Mouse (Mus musculus) hindbrain, embryonic 11.5 days (tissue): ENCODE results near the gene Hephl1. TPM values are rescaled to one million over a fixed set of nuclear protein-coding genes. Genes with fewer than 3 reads are reported as not detected.

Experiments used
- ATAC-seq: fragments of 200-750 bp; cut with Nextera tagmentation; 2 replicates; pipeline ENCODE4 v1.8.0; 2017; ENCODE audit warnings: mild to moderate bottlenecking, moderate TSS enrichment, moderate library complexity; ENCODE audit not compliant: low FRiP score
- DNase-seq: peaks from one replicate; pipeline ENCODE4 v3.0.0-alpha.2; 2015; ENCODE audit warnings: low spot score
- H3K27ac ChIP-seq: fragments of 300-500 bp; sonication (generic); 2 replicates; pipeline ENCODE4 v1.5.1; 2014; ENCODE audit warnings: mild to moderate bottlenecking, low read depth, low read length
- H3K27me3 ChIP-seq: fragments of 300-500 bp; sonication (generic); 2 replicates; pipeline ENCODE4 v1.6.1; 2014; ENCODE audit warnings: mild to moderate bottlenecking, low read length, moderate library complexity, mixed read lengths; ENCODE audit not compliant: control insufficient read depth, insufficient read depth
- H3K36me3 ChIP-seq: fragments of 300-500 bp; sonication (generic); 2 replicates; pipeline ENCODE4 v1.6.1; 2014; ENCODE audit warnings: mild to moderate bottlenecking, low read length, moderate library complexity, mixed read lengths; ENCODE audit not compliant: control insufficient read depth, insufficient read depth
- H3K4me1 ChIP-seq: fragments of 300-500 bp; sonication (generic); replicated peaks from 2 replicates; pipeline ENCODE4 v1.6.1; 2014; ENCODE audit warnings: low read length, mixed read lengths; ENCODE audit not compliant: control insufficient read depth, insufficient read depth
- H3K4me2 ChIP-seq: fragments of 300-500 bp; sonication (generic); replicated peaks from 2 replicates; pipeline ENCODE4 v1.6.1; 2014; ENCODE audit warnings: mild to moderate bottlenecking, low read depth, low read length
- H3K4me3 ChIP-seq: fragments of 300-500 bp; sonication (generic); 2 replicates; pipeline ENCODE4 v1.5.1; 2014; ENCODE audit warnings: low read depth, low read length
- H3K9ac ChIP-seq: fragments of 300-500 bp; sonication (generic); 2 replicates; pipeline ENCODE4 v1.6.1; 2014; ENCODE audit warnings: low read depth, low read length
- H3K9me3 ChIP-seq: fragments of 300-500 bp; sonication (generic); 2 replicates; pipeline ENCODE4 v1.6.1; 2016; ENCODE audit warnings: low read length; ENCODE audit not compliant: control insufficient read depth
- WGBS: fragments of 180-500 bp; shearing (Covaris S2); extraction: QIAGEN DNeasy Blood & Tissue Kit; methylation state at CpG from one replicate; pipeline ENCODE4 v1.1.7; 2014; 5-methylcytosine and 5-hydroxymethylcytosine counted together
- polyA plus RNA-seq: library from polyadenylated mRNA; unstranded; fragments of >200 nt; fragmentation: Nextera tagmentation; extraction: Ambion mirVana; gene quantifications from 2 replicates; pipeline ENCODE4 v1.2.1, GENCODE M21; 2014

The Hephl1 gene
- not detected in 2 replicates for polyA plus RNA-seq

- DNase-seq (no peak), ATAC-seq (no peak)
- H3K9me3 ChIP-seq, result no peaks in the 10 kb centered on the region
- H3K36me3 ChIP-seq, result no peaks in the 10 kb centered on the region
- H3K9ac ChIP-seq, result no peak within 1 kb of the TSS
- no peak within 1 kb of the TSS for H3K4me3 ChIP-seq
- H3K4me1 ChIP-seq, result no peaks in the 10 kb centered on the region
- WGBS, result 81% methylated on average over 5 of the region's 5 CpGs
- H3K4me2 ChIP-seq, result no peak within 1 kb of the TSS
- H3K27ac ChIP-seq, result no peak within 1 kb of the TSS
- no peaks in the 10 kb centered on the region for H3K27me3 ChIP-seq
Observed at GRCm38 (mm10) chr9:15112008-15112407, at the start of gene Hephl1. TSS of gene Hephl1 (minus strand) at chr9:15112108.

GRCm38 (mm10) chr9:15149246-15149926 is 37.5 kb upstream of the Hephl1 start:
- Histone ChIP-seq H3K36me3 (no peaks in the 10 kb centered on the region), H3K27me3 (no peaks in the 10 kb centered on the region), H3K4me2 (no peak overlapping the region), H3K9me3 (no peaks in the 10 kb centered on the region), H3K4me3 (no peak overlapping the region), H3K4me1 (no peaks in the 10 kb centered on the region), H3K9ac (no peak overlapping the region), H3K27ac (no peak overlapping the region)
- DNase-seq, result no peak
- 83% methylated on average over 6 of the region's 6 CpGs for WGBS
- no peak for ATAC-seq

- H3K4me1 ChIP-seq, result no peaks in the 10 kb centered on the region
- H3K36me3 ChIP-seq, result no peaks in the 10 kb centered on the region
- no peak overlapping the region for H3K4me3 ChIP-seq
- no peaks in the 10 kb centered on the region for H3K9me3 ChIP-seq
- no peak overlapping the region for H3K4me2 ChIP-seq
- no peak for DNase-seq
- H3K27ac ChIP-seq, result no peak overlapping the region
- 89% methylated on average over 1 of the region's 1 CpGs for WGBS
- no peaks in the 10 kb centered on the region for H3K27me3 ChIP-seq
- no peak overlapping the region for H3K9ac ChIP-seq
- ATAC-seq, result no peak
Observed at GRCm38 (mm10) chr9:15140546-15140945, 28.6 kb upstream of the Hephl1 start.

GRCm38 (mm10) chr9:15125897-15126296 is 14.0 kb upstream of the Hephl1 start:
- H3K4me1 ChIP-seq, result no peaks in the 10 kb centered on the region
- WGBS, result 96% methylated on average over 2 of the region's 2 CpGs
- no peak overlapping the region for H3K27ac ChIP-seq
- no peaks in the 10 kb centered on the region for H3K9me3 ChIP-seq
- no peak overlapping the region for H3K4me2 ChIP-seq
- H3K9ac ChIP-seq, result no peak overlapping the region
- no peaks in the 10 kb centered on the region for H3K36me3 ChIP-seq
- DNase-seq (no peak), ATAC-seq (no peak)
- H3K4me3 ChIP-seq, result no peak overlapping the region
- no peaks in the 10 kb centered on the region for H3K27me3 ChIP-seq

GRCm38 (mm10) chr9:15122431-15122830 is 10.5 kb upstream of the Hephl1 start:
- ATAC-seq, result no peak
- 86% methylated on average over 3 of the region's 3 CpGs for WGBS
- H3K9me3 ChIP-seq, result no peaks in the 10 kb centered on the region
- H3K27ac ChIP-seq, result no peak overlapping the region
- no peak for DNase-seq
- H3K4me1 ChIP-seq, result no peaks in the 10 kb centered on the region
- no peak overlapping the region for H3K4me3 ChIP-seq
- H3K9ac ChIP-seq, result no peak overlapping the region
- no peaks in the 10 kb centered on the region for H3K27me3 ChIP-seq
- H3K4me2 ChIP-seq, result no peak overlapping the region
- H3K36me3 ChIP-seq, result no peaks in the 10 kb centered on the region

- Histone ChIP-seq H3K9ac (no peak overlapping the region), H3K4me3 (no peak overlapping the region), H3K4me1 (no peaks in the 10 kb centered on the region), H3K27ac (no peak overlapping the region), H3K27me3 (no peaks in the 10 kb centered on the region), H3K9me3 (no peaks in the 10 kb centered on the region), H3K36me3 (no peaks in the 10 kb centered on the region), H3K4me2 (no peak overlapping the region)
- no peak for DNase-seq
- no peak for ATAC-seq
- 55% methylated on average over 7 of the region's 7 CpGs for WGBS
Observed at GRCm38 (mm10) chr9:15120841-15121358, 9.0 kb upstream of the Hephl1 start.

- DNase-seq (peak; percentile 2), ATAC-seq (no peak)
- Histone ChIP-seq H3K27me3 (no peaks in the 10 kb centered on the region), H3K4me2 (no peak overlapping the region), H3K4me1 (no peaks in the 10 kb centered on the region), H3K9me3 (no peaks in the 10 kb centered on the region), H3K4me3 (no peak overlapping the region), H3K27ac (no peak overlapping the region), H3K36me3 (no peaks in the 10 kb centered on the region), H3K9ac (no peak overlapping the region)
- 60% methylated on average over 5 of the region's 5 CpGs for WGBS
Observed at GRCm38 (mm10) chr9:15120209-15120608, 8.3 kb upstream of the Hephl1 start.

GRCm38 (mm10) chr9:15119515-15119914 is 7.6 kb upstream of the Hephl1 start:
- ATAC-seq, result no peak

GRCm38 (mm10) chr9:15116165-15116564 is 4.3 kb upstream of the Hephl1 start:
- 88% methylated on average over 2 of the region's 2 CpGs for WGBS
- H3K4me3 ChIP-seq, result no peak overlapping the region
- no peak overlapping the region for H3K9ac ChIP-seq
- no peak overlapping the region for H3K4me2 ChIP-seq
- H3K4me1 ChIP-seq, result no peaks in the 10 kb centered on the region
- ATAC-seq (no peak), DNase-seq (no peak)
- no peak overlapping the region for H3K27ac ChIP-seq
- no peaks in the 10 kb centered on the region for H3K36me3 ChIP-seq
- H3K9me3 ChIP-seq, result no peaks in the 10 kb centered on the region
- H3K27me3 ChIP-seq, result no peaks in the 10 kb centered on the region

More at GRCm38 (mm10) chr9:15119515-15119914, 7.6 kb upstream of the Hephl1 start:
- H3K9ac ChIP-seq, result no peak overlapping the region
- H3K4me3 ChIP-seq, result no peak overlapping the region
- no peak overlapping the region for H3K27ac ChIP-seq
- no peaks in the 10 kb centered on the region for H3K4me1 ChIP-seq
- H3K4me2 ChIP-seq, result no peak overlapping the region
- no peaks in the 10 kb centered on the region for H3K9me3 ChIP-seq
- peak; percentile 1 for DNase-seq
- no peaks in the 10 kb centered on the region for H3K36me3 ChIP-seq
- WGBS, result 72% methylated on average over 1 of the region's 1 CpGs
- H3K27me3 ChIP-seq, result no peaks in the 10 kb centered on the region
